12 mouse cellular contexts compared by ENCODE assay signal in genomic region chr1:154474156-154474555, GRCm38 (mm10).
"Had no signal": no experiment of that assay in that cellular context is flagged by ENCODE, and none has a peak within 500 bp of the region (broad histone marks: within the 10 kb centered on the region; RNA-seq: fewer than 3 reads in every experiment).

No protein-coding gene starts in this region.

- DNase-seq: lung, adult 18-20 months; lung, embryonic 14.5 days; lung, postnatal 10 days; lung, postnatal 4 days; right cerebral cortex, postnatal 14 days; thymus, adult 18-20 months; thymus, postnatal 14 days; thymus, postnatal 36 days had no signal

- ATAC-seq: midbrain, embryonic 15.5 days had no signal

- H3K4me3 ChIP-seq: midbrain, embryonic 10.5 days; midbrain, embryonic 12.5 days; midbrain, embryonic 15.5 days; neural tube, embryonic 12.5 days had no signal

- H3K27ac ChIP-seq: midbrain, embryonic 10.5 days; midbrain, embryonic 12.5 days; midbrain, embryonic 15.5 days; neural tube, embryonic 12.5 days had no signal
